Mouse (Mus musculus) small intestine, adult 2 months (tissue): ENCODE data around the gene Rsph3b.
"Not testable (repeated sequence)": the region's sequence is repeated elsewhere in the genome, so short reads cannot be mapped to it uniquely, and the experiment has no call there.

ENCODE experiments used
- CTCF ChIP-seq: fragments of 200-500 bp; IDR thresholded peaks from 2 replicates; pipeline ENCODE4 v1.5.1; 2012; ENCODE audit warnings: low read depth, mild to moderate bottlenecking, control low read depth, inconsistent platforms, low read length, moderate library complexity, mixed read lengths; ENCODE audit not compliant: insufficient replicate concordance, insufficient read length; ENCODE audit errors: extremely low read depth
- POLR2A ChIP-seq: fragments of 200-500 bp; IDR thresholded peaks from 2 replicates; pipeline ENCODE4 v1.6.1; 2012; ENCODE audit warnings: low read depth, mild to moderate bottlenecking, control low read depth, inconsistent platforms, low read length, moderate library complexity

GRCm38 (mm10) chr17:6915282-6915681 is 33.2 kb downstream of the Rsph3b start:
- TF ChIP-seq CTCF, POLR2A: not testable (repeated sequence)
